Mouse (Mus musculus) lung, postnatal 14 days (tissue): ENCODE data around the gene Bri3bp.
"Not testable (repeated sequence)": the region's sequence is repeated elsewhere in the genome, so short reads cannot be mapped to it uniquely, and the experiment has no call there.

Experiments
- DNase-seq: peaks from one replicate; pipeline ENCODE4 v3.0.0; 2021

Gene Bri3bp

GRCm38 (mm10) chr5:125487375-125488115 lies 46.2 kb downstream of the Bri3bp start:
- no peak for DNase-seq

- no peak for DNase-seq
Measured at GRCm38 (mm10) chr5:125488116-125488455, 46.7 kb downstream of the Bri3bp start.

DNA sequence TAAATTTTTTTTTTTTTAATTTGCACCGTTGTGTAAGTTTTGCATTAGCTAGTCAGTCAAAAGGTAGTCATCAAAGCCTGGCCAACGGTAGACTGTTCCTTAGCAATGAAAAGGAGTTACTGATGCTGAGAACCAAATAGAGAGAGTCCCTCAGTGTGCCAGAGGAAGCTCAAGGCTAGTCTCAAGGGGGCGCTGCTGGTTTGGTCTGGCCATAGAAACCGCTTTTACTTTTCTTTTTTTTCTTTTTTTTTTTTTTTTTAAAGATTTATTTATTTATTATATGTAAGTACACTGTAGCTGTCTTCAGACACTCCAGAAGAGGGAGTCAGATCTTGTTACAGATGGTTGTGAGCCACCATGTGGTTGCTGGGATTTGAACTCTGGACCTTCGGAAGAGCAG lies 47.6 kb downstream of the Bri3bp start:
- DNase-seq, result not testable (repeated sequence)

DNA sequence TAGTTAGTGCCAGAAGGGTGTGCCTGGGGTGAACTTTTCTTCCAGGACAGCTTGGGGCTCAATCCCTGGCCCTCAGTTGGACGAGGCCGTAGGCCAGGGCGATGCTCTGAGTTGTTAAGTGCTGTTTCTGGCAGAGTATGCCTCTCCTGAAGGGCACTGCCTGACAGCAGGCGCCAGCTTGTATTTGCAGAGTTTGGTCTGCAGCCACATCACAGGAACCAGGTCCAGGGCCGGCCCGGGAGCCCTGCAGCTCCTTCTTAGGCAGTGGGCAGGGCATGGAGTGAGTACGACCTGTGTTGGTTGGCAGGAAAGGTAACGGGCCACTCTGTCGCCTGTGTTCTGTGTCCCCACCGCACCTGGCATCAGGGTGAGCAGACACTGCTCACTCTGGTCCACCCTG lies 49.7 kb downstream of the Bri3bp start:
- DNase-seq, result no peak

- no peak for DNase-seq
Measured at GRCm38 (mm10) chr5:125492379-125493092, 51.2 kb downstream of the Bri3bp start.

- DNase-seq, result no peak
Measured at GRCm38 (mm10) chr5:125493093-125493423, 51.7 kb downstream of the Bri3bp start.

DNA sequence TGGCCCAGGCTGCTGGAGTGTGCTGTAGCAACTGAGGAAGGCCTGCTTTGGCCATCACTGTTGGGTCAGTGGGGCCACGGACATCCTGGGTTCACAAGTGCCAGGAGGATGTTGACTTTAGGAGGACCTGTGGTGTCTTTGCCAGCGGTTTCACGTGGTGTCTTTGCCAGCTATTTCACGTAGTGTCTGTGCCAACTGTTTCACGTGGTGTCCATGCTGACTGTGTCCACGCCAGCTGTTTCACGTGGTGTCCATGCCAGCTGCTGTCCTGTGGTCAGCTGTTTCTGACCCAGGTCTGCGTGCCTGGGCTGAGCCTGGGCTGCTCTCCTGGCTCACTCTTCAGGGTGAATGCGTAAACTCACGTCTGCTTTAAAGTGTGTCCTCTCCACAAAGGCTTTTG lies 54.3 kb downstream of the Bri3bp start:
- no peak for DNase-seq

- peak; percentile 58 for DNase-seq
Measured at GRCm38 (mm10) chr5:125497821-125498600, 56.6 kb downstream of the Bri3bp start.

GRCm38 (mm10) chr5:125501505-125501904 lies 60.1 kb downstream of the Bri3bp start:
- DNase-seq, result no peak

GRCm38 (mm10) chr5:125502186-125502585 lies 60.8 kb downstream of the Bri3bp start:
- no peak for DNase-seq

GRCm38 (mm10) chr5:125503628-125504027 lies 62.3 kb downstream of the Bri3bp start:
- no peak for DNase-seq

- no peak for DNase-seq
Measured at GRCm38 (mm10) chr5:125504692-125505091, 63.3 kb downstream of the Bri3bp start.

DNA sequence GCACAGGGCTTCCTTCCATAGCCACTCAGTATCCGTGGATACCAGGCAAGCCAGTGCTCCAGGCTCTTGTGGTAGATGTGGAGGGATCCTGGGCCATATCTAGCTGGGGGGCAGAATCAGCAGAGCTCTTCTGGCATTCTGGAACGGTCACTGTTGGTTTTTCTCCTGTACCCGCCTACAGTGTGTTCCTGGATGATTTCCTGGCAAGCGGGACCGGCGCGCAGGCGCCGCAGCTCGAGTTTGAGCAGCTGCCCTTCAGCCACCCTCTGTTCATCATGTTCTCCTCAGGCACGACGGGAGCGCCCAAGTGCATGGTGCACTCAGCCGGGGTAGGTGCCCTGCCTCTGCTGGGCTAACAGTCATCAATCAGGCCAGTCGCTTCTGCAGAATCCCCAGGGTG lies 64.6 kb downstream of the Bri3bp start:
- no peak for DNase-seq

DNA sequence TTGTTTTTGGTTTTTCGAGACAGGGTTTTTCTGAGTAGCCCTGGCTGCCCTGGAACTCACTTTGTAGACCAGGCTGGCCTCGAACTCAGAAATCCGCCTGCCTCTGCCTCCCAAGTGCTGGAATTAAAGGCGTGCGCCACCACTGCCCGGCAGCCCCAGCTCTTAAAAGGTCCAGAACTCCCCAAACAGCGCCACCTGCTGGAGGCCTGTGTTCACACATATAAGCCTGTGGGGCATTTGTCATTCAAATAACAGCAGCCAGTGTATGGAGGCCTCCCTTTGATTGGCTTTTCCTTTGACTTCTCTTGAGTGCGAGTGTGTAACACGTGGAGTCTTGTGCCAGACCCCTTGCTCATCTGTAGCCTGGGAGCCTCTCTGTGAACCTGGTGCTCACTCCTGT lies 66.2 kb downstream of the Bri3bp start:
- DNase-seq, result no peak

- DNase-seq, result no peak
Measured at GRCm38 (mm10) chr5:125508006-125508405, 66.6 kb downstream of the Bri3bp start.

DNA sequence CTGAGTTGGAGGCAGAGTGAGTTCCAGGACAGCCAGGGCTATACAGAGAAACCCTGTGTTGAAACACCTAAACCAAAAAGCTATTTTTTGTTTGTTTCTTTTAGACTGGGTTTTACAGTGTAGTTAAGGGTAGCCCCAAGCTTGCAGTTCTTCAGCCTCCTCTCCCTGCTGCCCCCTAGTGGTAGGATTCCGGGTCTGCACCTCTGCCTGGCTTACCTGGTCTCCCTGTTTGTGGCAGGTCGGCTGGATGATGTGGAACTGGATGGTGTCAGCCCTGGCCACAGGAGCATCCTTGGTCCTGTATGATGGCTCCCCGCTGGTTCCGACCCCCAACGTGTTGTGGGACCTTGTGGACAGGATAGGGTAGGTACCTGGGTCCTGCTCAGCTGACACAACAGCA lies 68.2 kb downstream of the Bri3bp start:
- peak; percentile 65 for DNase-seq
